Mouse (Mus musculus) kidney, postnatal 0 days (tissue): ENCODE results near the gene Gm11213. TPM values are rescaled to one million over a fixed set of nuclear protein-coding genes. Genes with fewer than 3 reads are reported as not detected.

ENCODE experiments used
- ATAC-seq: fragments of 200-750 bp; cut with Nextera tagmentation; replicated peaks from 2 replicates; pipeline ENCODE4 v1.8.0; 2017; ENCODE audit warnings: low read depth, moderate number of reproducible peaks, moderate TSS enrichment, moderate library complexity; ENCODE audit not compliant: low FRiP score
- DNase-seq: peaks from one replicate; pipeline ENCODE4 v3.0.0-alpha.2; 2016; ENCODE audit warnings: low spot score
- H3K27ac ChIP-seq: fragments of 300-500 bp; sonication (generic); 2 replicates; pipeline ENCODE4 v1.5.1; 2014; ENCODE audit warnings: mild to moderate bottlenecking
- H3K27me3 ChIP-seq: fragments of 300-500 bp; sonication (generic); 2 replicates; pipeline ENCODE4 v1.6.1; 2014; ENCODE audit warnings: low read length, mixed read lengths; ENCODE audit not compliant: insufficient read depth
- H3K36me3 ChIP-seq: fragments of 300-500 bp; sonication (generic); 2 replicates; pipeline ENCODE4 v1.6.1; 2014; ENCODE audit warnings: low read length, mixed read lengths; ENCODE audit not compliant: insufficient read depth
- H3K4me1 ChIP-seq: fragments of 300-500 bp; sonication (generic); replicated peaks from 2 replicates; pipeline ENCODE4 v1.6.1; 2014; ENCODE audit warnings: antibody characterized with exemption, low read length, mixed read lengths; ENCODE audit not compliant: insufficient read depth
- H3K4me2 ChIP-seq: fragments of 300-500 bp; sonication (generic); 2 replicates; pipeline ENCODE4 v1.6.1; 2014; ENCODE audit warnings: mild to moderate bottlenecking, low read length, moderate library complexity, mixed read lengths
- H3K4me3 ChIP-seq: fragments of 300-500 bp; sonication (generic); replicated peaks from 2 replicates; pipeline ENCODE4 v1.5.1; 2014; ENCODE audit warnings: low read depth, low read length
- H3K9ac ChIP-seq: fragments of 300-500 bp; sonication (generic); 2 replicates; pipeline ENCODE4 v1.6.1; 2014; ENCODE audit warnings: low read depth, low read length
- H3K9me3 ChIP-seq: fragments of 300-500 bp; sonication (generic); replicated peaks from 2 replicates; pipeline ENCODE4 v1.6.1; 2016; ENCODE audit warnings: low read length, inconsistent platforms, mixed read lengths
- CTCF ChIP-seq: IDR thresholded peaks from 2 replicates; pipeline ENCODE4 v1.5.1; 2016; ENCODE audit warnings: antibody characterized with exemption, low read depth, mild to moderate bottlenecking, moderate library complexity
- WGBS: fragments of 180-500 bp; shearing (Covaris S2); extraction: QIAGEN DNeasy Blood & Tissue Kit; methylation state at CpG from one replicate; pipeline ENCODE4 v1.1.7; 2014; 5-methylcytosine and 5-hydroxymethylcytosine counted together
- polyA plus RNA-seq: library from polyadenylated mRNA; unstranded; fragments of >200 nt; fragmentation: Nextera tagmentation; extraction: Ambion mirVana; gene quantifications from 2 replicates; pipeline ENCODE4 v1.2.1, GENCODE M21; 2015

Gm11213 gene
- polyA plus RNA-seq, 1 experiment from 2014 or later, result not detected

DNA sequence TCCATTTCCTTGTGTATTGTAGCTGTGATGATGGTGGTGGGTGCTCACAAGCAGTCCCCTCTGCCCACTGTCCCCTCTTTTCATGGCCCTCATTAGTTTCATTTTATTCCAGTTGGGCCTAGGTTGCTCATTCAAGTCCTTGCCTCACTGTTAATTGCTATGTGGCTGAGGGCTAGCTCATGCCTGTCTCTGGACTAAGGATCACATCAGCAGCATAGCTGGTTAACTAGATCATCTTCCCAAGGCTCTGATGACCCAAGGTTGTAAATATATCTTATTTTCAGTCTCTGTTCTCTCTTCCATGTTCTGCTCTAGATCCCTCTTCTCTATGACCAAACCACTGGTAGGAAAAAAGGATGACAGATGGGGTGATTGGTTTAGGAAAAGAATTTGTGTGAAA lies 3.8 kb downstream of the Gm11213 start:
- H3K27me3 ChIP-seq, result no peaks in the 10 kb centered on the region
- H3K4me1 ChIP-seq, result no peaks in the 10 kb centered on the region
- H3K36me3 ChIP-seq, result no peaks in the 10 kb centered on the region
- no peaks in the 10 kb centered on the region for H3K9me3 ChIP-seq
- H3K27ac ChIP-seq, result no peak overlapping the region
- no peak overlapping the region for H3K4me3 ChIP-seq
- H3K4me2 ChIP-seq, result no peak overlapping the region
- no peak for DNase-seq
- TF ChIP-seq CTCF, result no peak
- H3K9ac ChIP-seq, result no peak overlapping the region
- no peak for ATAC-seq

DNA sequence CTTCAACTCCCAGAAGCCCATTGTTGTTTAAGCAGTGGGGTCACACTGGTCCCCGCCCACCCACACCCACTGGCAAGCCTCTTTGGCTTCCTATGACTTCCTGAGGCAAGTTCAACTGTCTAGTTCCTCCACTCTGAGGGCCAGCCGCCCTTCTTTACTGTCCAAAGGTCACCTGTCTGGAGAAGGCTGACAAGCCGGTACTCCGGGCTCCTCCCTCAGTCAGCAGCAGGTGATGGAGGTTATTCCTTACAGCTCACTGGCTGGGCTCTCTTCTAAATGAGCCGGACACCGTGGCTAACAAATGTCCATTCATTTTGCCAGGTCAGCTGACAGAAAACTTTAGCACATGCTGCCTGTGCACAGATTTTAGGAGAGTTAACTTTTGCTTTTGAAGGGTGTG lies 4.3 kb downstream of the Gm11213 start:
- WGBS, result 68% methylated on average over 6 of the region's 6 CpGs
- H3K27me3 ChIP-seq, result no peaks in the 10 kb centered on the region
- H3K27ac ChIP-seq, result no peak overlapping the region
- H3K4me2 ChIP-seq, result no peak overlapping the region
- H3K36me3 ChIP-seq, result no peaks in the 10 kb centered on the region
- ATAC-seq (0 out of 2 replicates have a peak, but pooled peaks have one; percentile 21), DNase-seq (no peak)
- no peak overlapping the region for H3K4me3 ChIP-seq
- H3K4me1 ChIP-seq, result no peaks in the 10 kb centered on the region
- no peaks in the 10 kb centered on the region for H3K9me3 ChIP-seq
- no peak for TF ChIP-seq CTCF
- H3K9ac ChIP-seq, result no peak overlapping the region

DNA sequence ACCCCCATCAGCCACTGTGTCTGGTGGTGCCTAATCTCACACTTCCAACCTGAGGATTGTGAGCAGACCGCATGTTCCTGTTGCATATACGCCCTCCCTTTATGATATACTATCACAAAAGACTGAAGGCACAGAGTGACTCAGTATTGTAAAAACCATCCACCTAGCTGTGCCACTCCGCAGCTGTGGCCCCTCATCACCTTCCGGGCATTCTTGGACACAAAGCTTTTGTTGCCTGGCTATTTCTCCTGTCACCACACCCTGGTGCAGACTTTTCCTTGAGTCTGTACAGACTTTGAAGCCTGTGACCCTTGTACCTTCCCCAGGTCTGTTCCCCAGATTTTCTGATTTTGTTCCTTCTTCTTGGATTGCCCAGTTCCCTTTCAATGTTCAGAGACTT lies 9.1 kb downstream of the Gm11213 start:
- 97% methylated on average over 4 of the region's 4 CpGs for WGBS
- DNase-seq (no peak), ATAC-seq (no peak)
- Histone ChIP-seq H3K4me3 (no peak overlapping the region), H3K9ac (no peak overlapping the region), H3K27me3 (no peaks in the 10 kb centered on the region), H3K4me2 (no peak overlapping the region), H3K4me1 (no peaks in the 10 kb centered on the region), H3K9me3 (no peaks in the 10 kb centered on the region), H3K36me3 (no peaks in the 10 kb centered on the region), H3K27ac (no peak overlapping the region)
- no peak for TF ChIP-seq CTCF

DNA sequence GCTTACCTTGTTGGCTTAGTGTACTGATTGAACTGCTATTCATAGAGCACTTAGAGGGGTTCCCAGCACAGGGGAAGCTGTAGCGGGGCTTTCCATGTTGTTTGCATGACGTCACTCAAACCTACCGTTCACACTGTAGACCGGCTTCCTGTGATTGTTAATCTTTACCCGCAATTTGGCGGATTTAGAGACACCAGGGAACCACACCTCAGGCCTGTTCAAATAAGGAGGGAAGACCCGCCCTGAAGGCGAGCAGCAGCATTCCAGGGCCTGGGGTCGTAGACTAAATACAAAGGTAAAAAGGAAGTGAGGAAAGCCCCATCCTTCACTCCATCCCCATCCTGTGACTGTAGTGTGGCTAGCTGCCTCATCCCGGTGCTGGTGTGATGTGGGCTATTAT lies 9.8 kb downstream of the Gm11213 start:
- H3K9ac ChIP-seq, result no peak overlapping the region

DNA sequence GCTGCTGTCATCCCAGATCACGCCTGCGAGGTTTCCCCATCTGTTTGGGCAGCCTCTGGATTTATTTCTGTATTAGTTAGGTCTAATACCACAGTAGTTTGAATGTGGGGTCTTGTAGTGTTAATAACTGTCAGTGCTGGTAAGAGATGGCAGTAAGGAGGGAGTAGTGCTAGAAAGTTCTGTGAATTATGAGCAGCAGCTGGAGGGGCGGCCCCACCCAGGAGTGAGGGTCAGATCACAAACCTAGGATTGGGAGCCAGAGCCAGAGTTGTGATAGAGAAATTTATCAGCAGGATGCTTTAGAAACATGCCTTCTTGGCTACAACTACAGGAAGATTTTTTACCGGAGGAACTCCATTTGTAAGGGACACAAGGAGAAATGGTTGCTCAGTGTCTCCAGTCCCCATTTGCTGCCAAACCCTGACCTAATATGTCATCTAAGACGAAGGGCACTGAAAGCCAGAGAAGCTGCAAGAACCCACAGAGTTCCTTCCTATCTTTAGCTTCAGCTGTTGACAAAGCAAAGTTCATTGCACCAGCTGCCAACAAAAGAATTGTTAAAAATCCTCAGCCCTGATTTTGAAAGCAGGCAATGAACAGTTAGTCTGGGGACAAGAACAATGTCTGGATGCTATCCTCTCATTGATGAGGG lies 10.5 kb downstream of the Gm11213 start:
- Histone ChIP-seq H3K4me3 (no peak overlapping the region), H3K27me3 (no peaks in the 10 kb centered on the region), H3K4me2 (no peak overlapping the region), H3K36me3 (no peaks in the 10 kb centered on the region), H3K9ac (no peak overlapping the region), H3K4me1 (no peaks in the 10 kb centered on the region), H3K9me3 (no peaks in the 10 kb centered on the region), H3K27ac (no peak overlapping the region)
- ATAC-seq, result no peak
- peak; percentile 32 for DNase-seq
- WGBS, result 54% methylated on average over 5 of the region's 5 CpGs
- no peak for TF ChIP-seq CTCF

More for the DNA sequence above, 9.8 kb downstream of the Gm11213 start:
- ATAC-seq (no peak), DNase-seq (no peak)
- H3K4me1 ChIP-seq, result no peaks in the 10 kb centered on the region
- no peaks in the 10 kb centered on the region for H3K36me3 ChIP-seq
- no peak for TF ChIP-seq CTCF
- WGBS, result 66% methylated on average over 10 of the region's 10 CpGs
- no peaks in the 10 kb centered on the region for H3K9me3 ChIP-seq
- H3K27me3 ChIP-seq, result no peaks in the 10 kb centered on the region
- H3K27ac ChIP-seq, result no peak overlapping the region
- H3K4me3 ChIP-seq, result no peak overlapping the region
- no peak overlapping the region for H3K4me2 ChIP-seq

DNA sequence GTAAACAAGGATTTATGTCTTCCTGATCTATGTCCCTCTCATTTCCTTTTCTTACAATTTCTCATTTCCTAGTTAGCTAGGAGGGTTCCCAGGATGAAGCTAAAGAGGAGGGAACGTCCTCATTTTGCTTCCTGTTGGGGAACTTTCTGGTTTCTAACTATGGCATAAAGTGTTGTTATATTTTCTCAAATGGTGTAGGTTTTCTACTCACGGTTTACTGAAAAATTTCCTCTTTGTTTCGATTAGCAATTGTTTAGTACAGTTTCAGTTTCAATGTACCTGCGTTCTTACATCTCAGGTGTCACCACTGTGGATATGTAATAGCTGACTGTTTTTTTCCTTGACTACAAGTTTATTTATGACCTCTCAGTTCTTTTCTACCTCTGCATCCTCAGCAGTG lies 14.5 kb downstream of the Gm11213 start:
- ATAC-seq (no peak), DNase-seq (no peak)
- 59% methylated on average over 4 of the region's 4 CpGs for WGBS
- Histone ChIP-seq H3K27me3 (no peaks in the 10 kb centered on the region), H3K27ac (no peak overlapping the region), H3K4me3 (no peak overlapping the region), H3K4me2 (no peak overlapping the region), H3K4me1 (no peaks in the 10 kb centered on the region), H3K9me3 (no peaks in the 10 kb centered on the region), H3K36me3 (no peaks in the 10 kb centered on the region), H3K9ac (no peak overlapping the region)
- TF ChIP-seq CTCF, result no peak

DNA sequence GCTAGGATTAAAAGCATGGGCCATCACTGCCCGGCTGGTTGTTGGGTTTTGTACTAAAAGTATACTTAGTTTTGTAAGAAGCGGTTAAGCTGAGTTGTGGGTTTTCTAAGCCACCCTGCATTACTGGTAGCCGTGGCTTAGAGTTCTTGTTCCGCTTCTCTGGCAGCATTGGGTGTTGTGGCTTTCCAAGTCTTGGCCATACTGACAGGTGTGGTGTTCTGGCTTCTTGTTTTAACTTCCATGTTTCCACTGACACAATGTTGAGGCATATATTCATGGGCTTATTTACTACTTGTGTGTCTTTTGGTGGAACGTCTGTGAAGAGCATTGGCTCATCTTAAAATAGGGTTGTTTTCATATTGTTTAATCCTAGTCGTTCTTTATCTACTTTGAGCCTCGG lies 15.1 kb downstream of the Gm11213 start:
- no peaks in the 10 kb centered on the region for H3K4me1 ChIP-seq
- H3K4me2 ChIP-seq, result no peak overlapping the region
- no peaks in the 10 kb centered on the region for H3K27me3 ChIP-seq
- H3K9me3 ChIP-seq, result no peaks in the 10 kb centered on the region
- 82% methylated on average over 7 of the region's 7 CpGs for WGBS
- no peak overlapping the region for H3K27ac ChIP-seq
- no peaks in the 10 kb centered on the region for H3K36me3 ChIP-seq
- ATAC-seq (no peak), DNase-seq (no peak)
- H3K9ac ChIP-seq, result no peak overlapping the region
- no peak for TF ChIP-seq CTCF
- no peak overlapping the region for H3K4me3 ChIP-seq
